Mouse (Mus musculus) gastrocnemius, postnatal 4 days (tissue): Measurements from ENCODE around the gene Lrpprc. TPM values are rescaled to one million over a fixed set of nuclear protein-coding genes. Genes with fewer than 3 reads are reported as not detected.
"Not testable (repeated sequence)": the region's sequence is repeated elsewhere in the genome, so short reads cannot be mapped to it uniquely, and the experiment has no call there.

Experiments used
- DNase-seq, 2 experiments: peaks; one replicate each; pipeline ENCODE4 v3.0.0; 2021 to 2022; ENCODE audit warnings: low spot score in 2 of 2, mixed read lengths in 2 of 2
- long read RNA-seq, 2 experiments: library from polyadenylated mRNA; stranded (forward); transcript quantifications; one replicate each; pipeline ENCODE4 v2.0.0; 2021
- total RNA-seq, 2 experiments: library from RNA; stranded (reverse); gene quantifications; 2 replicates each; pipeline ENCODE4 v1.2.3; 2021

The Lrpprc gene
- 10 to 100 TPM; 56.8 to 61.6 TPM for total RNA-seq
- long read RNA-seq, experiment 1, full-length matches to known transcripts: 78 of 88 reads
- long read RNA-seq, experiment 1, partial matches to known transcripts: 4 of 88 reads
- long read RNA-seq, experiment 1, other reads (novel, unspliced or antisense): 6 of 88 reads
- long read RNA-seq, experiment 2, full-length matches to known transcripts: 104 of 133 reads
- long read RNA-seq, experiment 2, partial matches to known transcripts: 14 of 133 reads
- long read RNA-seq, experiment 2, other reads (novel, unspliced or antisense): 15 of 133 reads

GRCm38 (mm10) chr17:84790447-84791098 lies at the start of gene Lrpprc:
Gene Lrpprc (minus strand): TSS chr17:84790789.
- DNase-seq: peak; percentile 89 to 93

DNA sequence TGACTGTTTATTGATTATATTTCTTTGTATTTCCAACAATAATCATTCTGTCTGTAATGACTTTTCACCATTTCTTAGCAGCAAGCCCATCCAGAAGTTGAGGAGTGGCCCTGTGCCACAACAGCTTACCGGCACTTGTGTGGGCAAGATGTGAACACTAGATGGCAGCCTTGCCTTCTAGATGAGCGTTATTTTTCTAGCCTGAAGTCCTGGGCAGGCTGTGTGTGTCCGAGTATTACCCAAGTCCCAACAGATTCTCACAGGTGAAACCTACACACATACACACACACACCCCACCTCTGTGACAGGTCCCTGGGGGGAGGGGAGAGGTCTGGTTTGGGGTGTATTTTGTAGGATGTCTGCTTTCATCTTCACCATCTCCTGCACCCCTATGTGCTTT lies 47.2 kb upstream of the Lrpprc start:
- DNase-seq: peak; percentile 31 to 59

GRCm38 (mm10) chr17:84835249-84835648 lies 44.7 kb upstream of the Lrpprc start:
- DNase-seq: no peak

DNA sequence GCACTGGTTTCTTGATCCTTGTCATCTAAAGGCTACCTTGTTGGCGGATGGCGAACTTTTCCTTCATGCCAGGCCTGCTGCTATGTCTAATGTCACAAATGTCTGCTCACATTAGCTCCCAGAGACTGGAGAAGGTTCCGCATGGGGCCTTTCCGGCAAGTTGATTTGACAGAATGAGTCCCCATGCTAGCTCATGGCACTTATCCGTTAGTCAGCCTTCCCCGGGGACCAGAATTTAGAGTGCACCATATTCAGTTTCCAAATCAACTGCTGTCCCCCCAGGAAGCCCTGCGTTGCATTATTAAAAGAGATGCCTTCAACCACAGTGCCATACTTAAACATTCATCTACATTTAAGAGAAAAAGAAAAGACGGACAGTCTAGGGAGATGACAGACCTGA lies 41.8 kb upstream of the Lrpprc start:
- no peak for DNase-seq

- no peak for DNase-seq
Measured at GRCm38 (mm10) chr17:84828301-84828700, 37.7 kb upstream of the Lrpprc start.

GRCm38 (mm10) chr17:84820603-84821002 lies 30.0 kb upstream of the Lrpprc start:
- DNase-seq: peak in 1 of 2 experiments; percentile 17

DNA sequence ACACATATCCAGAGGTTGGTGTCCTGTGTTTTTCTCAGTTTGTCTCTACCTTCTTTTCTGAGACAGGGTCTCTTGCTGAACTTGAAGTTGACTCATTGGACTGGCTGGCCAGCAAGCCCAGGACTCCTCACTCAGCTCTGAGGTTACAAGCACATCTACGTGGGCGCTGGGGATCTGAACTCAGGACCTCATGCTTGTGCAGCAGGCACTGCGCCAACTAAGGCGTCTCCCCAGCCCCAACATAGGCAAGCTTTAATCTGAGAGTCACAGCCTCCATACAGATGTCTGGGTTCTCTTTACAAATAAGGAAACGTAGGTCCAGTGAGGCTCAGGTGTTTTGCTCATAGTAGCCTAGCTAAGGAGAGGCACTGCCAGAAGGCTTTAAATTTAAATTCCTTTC lies 27.8 kb upstream of the Lrpprc start:
- no peak for DNase-seq

- DNase-seq: no peak
Measured at GRCm38 (mm10) chr17:84816014-84816461, 25.4 kb upstream of the Lrpprc start.

DNA sequence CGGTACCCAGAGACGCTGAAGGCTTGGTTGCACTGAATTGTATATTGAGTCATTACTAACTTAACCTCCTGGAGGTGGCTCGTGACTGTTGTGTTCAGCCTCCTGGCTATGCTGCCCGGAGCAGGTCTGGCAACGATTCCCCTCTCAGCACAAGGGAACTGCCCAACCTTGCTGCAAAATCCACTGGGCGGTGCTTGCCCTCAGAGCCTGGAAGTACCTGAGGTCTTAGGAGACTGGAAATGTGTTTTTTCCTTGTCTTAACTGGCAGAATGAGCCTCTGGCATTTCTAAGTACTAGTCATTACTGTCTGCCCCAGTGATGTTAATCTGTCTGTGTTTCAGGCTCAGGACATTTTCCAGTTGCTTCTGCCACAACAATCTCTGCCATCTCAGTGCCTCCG lies 24.3 kb upstream of the Lrpprc start:
- no peak for DNase-seq

GRCm38 (mm10) chr17:84814192-84814591 lies 23.6 kb upstream of the Lrpprc start:
- DNase-seq: not testable (repeated sequence)

- DNase-seq: no peak
Measured at GRCm38 (mm10) chr17:84792006-84792405, 1.4 kb upstream of the Lrpprc start.

- no peak for DNase-seq
Measured at GRCm38 (mm10) chr17:84791156-84791555, 567 bp upstream of the Lrpprc start.

DNA sequence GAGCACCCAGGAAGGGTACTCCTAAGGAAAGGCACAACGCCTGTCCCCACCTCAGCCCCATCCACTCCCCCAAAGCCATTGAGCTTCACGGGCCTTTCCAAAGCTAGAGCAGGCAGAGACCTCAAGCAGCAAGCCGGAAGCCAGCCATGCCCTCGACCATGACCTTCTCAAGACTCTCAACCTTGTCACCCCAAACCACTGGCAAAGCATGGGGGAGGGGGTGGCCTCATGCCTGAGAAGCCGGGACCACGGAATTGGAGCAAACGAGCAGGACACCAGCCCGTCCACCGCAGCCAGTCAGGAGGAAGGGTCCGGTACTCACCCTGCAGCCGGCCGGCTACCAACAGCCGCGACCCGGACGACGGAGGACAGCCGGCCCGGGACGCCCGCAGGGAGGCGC lies 546 bp downstream of the Lrpprc start:
- DNase-seq: peak in 1 of 2 experiments; percentile 35

GRCm38 (mm10) chr17:84788376-84789125 lies 2.0 kb downstream of the Lrpprc start:
- no peak for DNase-seq

- no peak for DNase-seq
Measured at GRCm38 (mm10) chr17:84787477-84787876, 3.1 kb downstream of the Lrpprc start.

- no peak for DNase-seq
Measured at GRCm38 (mm10) chr17:84786911-84787310, 3.7 kb downstream of the Lrpprc start.

DNA sequence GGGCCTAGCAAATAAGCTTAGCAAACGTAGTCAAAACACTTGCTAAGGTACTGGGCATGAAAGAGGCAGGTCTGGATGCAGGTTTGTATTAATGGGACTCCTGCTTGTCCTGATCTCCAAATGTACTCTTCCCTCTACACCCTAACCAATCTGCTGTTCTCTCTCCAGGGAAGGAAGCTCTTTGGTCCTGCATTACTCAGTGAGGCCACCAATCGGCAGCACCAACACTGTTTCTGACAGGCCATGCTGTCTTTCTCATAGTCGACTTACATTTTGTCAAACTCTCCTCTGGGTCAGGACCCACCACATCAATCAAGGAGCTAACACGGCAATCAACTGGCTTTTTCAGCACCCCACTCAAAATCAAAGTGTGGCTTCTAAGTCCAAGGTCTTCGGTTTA lies 5.4 kb downstream of the Lrpprc start:
- no peak for DNase-seq

DNA sequence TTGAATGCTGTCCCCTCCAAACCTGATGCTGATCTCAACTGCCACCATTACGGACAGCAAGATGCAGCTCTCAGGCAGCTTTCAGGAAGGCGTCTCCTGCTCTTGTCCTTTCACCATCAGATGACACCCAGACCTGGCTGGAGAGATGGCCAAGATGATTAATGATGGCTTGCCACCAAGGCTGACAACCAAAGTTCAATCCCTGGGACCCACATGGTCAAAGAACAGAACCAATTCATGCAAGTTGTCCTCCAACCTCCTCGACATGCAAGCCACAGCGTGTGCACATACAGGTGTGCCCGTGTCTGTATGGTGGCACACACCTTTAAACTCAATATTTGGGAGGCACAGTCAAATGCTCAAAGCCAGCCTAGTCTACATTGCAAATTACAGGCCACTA lies 7.1 kb downstream of the Lrpprc start:
- no peak for DNase-seq

- no peak for DNase-seq
Measured at GRCm38 (mm10) chr17:84780321-84780720, 10.3 kb downstream of the Lrpprc start.

DNA sequence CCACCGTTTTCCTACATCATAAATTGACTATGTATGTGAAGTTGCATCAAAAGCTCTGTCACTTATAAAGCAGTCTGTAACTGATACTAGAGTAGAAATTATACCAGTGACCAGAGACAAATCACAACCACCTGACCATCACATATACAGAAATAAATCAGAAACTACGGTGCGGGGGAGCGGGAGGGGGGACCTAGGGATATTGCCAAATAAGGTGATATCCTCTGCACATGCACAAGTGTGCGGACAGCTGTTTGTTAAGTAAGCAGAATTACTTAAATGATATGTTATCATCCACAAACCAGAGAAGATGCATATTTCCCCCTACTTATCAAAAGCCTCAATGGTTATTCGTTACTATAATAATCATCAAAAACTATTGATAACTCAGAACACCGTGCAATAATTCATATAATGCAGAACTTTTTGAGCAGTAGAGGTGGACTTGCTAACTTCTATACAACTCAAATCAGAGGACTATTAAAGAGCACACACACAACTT lies 12.1 kb downstream of the Lrpprc start:
- DNase-seq: no peak

GRCm38 (mm10) chr17:84776362-84777000 lies 14.1 kb downstream of the Lrpprc start:
- no peak for DNase-seq
